Mouse (Mus musculus) cerebellum, adult 2 months (tissue): Measurements from ENCODE around the gene Aldh1l2. TPM values are rescaled to one million over a fixed set of nuclear protein-coding genes. Genes with fewer than 3 reads are reported as not detected.
A peak's percentile ranks its signal among the peaks of the same experiment; 100 is the strongest.

ENCODE experiments used
- DNase-seq, 2 experiments: peaks; one replicate each; pipeline ENCODE4 v3.0.0; 2021
- H3K27ac ChIP-seq: fragments of 200-500 bp; 2 replicates; pipeline ENCODE4 v1.5.1; 2012; ENCODE audit warnings: low read length, control low read depth, inconsistent platforms; ENCODE audit not compliant: insufficient read depth
- H3K27me3 ChIP-seq: fragments of 200-500 bp; 2 replicates; pipeline ENCODE4 v1.6.1; 2012; ENCODE audit warnings: inconsistent platforms, mild to moderate bottlenecking, low read length, moderate library complexity; ENCODE audit not compliant: control insufficient read depth, insufficient read depth
- H3K4me1 ChIP-seq: fragments of 200-500 bp; 2 replicates; pipeline ENCODE4 v1.6.1; 2011; ENCODE audit warnings: low read length; ENCODE audit not compliant: control insufficient read depth, insufficient read depth
- H3K4me3 ChIP-seq: fragments of 200-500 bp; replicated peaks from 2 replicates; pipeline ENCODE3; 2011; ENCODE audit warnings: mild to moderate bottlenecking, low read depth, low read length, control low read depth; ENCODE audit not compliant: insufficient read depth
- CTCF ChIP-seq: fragments of 200-500 bp; IDR thresholded peaks from 2 replicates; pipeline ENCODE4 v1.5.1; 2011; ENCODE audit warnings: low read depth, mild to moderate bottlenecking, control low read depth, low read length, moderate library complexity, borderline replicate concordance; ENCODE audit not compliant: insufficient read depth
- POLR2A ChIP-seq: fragments of 200-500 bp; IDR thresholded peaks from 2 replicates; pipeline ENCODE4 v1.6.1; 2011; ENCODE audit warnings: low read length, control low read depth, borderline replicate concordance; ENCODE audit not compliant: insufficient read depth
- WGBS: fragments of 180-500 bp; shearing (Covaris S2); methylation state at CpG from one replicate; pipeline ENCODE4 v1.1.7; 2018; 5-methylcytosine and 5-hydroxymethylcytosine counted together
- polyA plus RNA-seq: library from polyadenylated mRNA; depleted of rRNA; stranded (reverse); fragments of >200 nt; gene quantifications from 2 replicates; pipeline ENCODE4 v1.2.3, GENCODE M21; 2012; rRNA removed

Gene Aldh1l2
- polyA plus RNA-seq, 1 experiment = 8.9 TPM

GRCm38 (mm10) chr10:83508962-83509660 lies 24.8 kb downstream of the Aldh1l2 start:
- TF ChIP-seq CTCF (peak; percentile 36; the same call in 1 of the 2 replicates), POLR2A (no peak)
- DNase-seq = peak; percentile 10 to 23
- no peak overlapping the region for H3K4me3 ChIP-seq
- no peak overlapping the region for H3K27ac ChIP-seq
- no peaks in the 10 kb centered on the region for H3K27me3 ChIP-seq
- WGBS = 69% methylated on average over 8 of the region's 8 CpGs
- H3K4me1 ChIP-seq = no peaks in the 10 kb centered on the region

GRCm38 (mm10) chr10:83497321-83497720 lies 36.6 kb downstream of the Aldh1l2 start:
- TF ChIP-seq CTCF (no peak), POLR2A (no peak)
- no peak overlapping the region for H3K4me3 ChIP-seq
- no peaks in the 10 kb centered on the region for H3K27me3 ChIP-seq
- no peak for DNase-seq
- no peaks in the 10 kb centered on the region for H3K4me1 ChIP-seq
- H3K27ac ChIP-seq = no peak overlapping the region
- 89% methylated on average over 13 of the region's 13 CpGs for WGBS

DNA sequence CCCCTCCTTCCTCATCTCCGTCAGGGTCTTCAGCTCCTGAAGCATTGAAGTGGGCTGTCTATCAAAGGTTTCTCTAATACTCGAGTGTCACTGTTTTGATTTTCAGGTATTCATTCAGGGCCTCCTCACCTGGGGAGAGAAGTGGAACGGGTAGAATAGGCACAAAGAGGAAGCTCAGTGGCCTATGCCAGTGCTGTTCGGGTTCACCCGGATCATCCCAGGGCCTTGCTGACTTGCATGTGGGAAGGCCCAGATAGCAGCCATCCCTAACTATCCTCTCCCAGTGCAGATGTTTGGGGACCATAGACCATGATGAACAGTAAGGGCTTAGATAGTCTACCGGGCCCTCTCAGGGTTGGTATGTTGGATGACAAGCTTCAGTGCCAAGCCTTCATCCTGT lies 43.4 kb downstream of the Aldh1l2 start:
- Histone ChIP-seq H3K27me3 (no peaks in the 10 kb centered on the region), H3K27ac (no peak overlapping the region), H3K4me3 (no peak overlapping the region), H3K4me1 (no peaks in the 10 kb centered on the region)
- TF ChIP-seq POLR2A (no peak), CTCF (no peak)
- 86% methylated on average over 6 of the region's 6 CpGs for WGBS
- no peak for DNase-seq

DNA sequence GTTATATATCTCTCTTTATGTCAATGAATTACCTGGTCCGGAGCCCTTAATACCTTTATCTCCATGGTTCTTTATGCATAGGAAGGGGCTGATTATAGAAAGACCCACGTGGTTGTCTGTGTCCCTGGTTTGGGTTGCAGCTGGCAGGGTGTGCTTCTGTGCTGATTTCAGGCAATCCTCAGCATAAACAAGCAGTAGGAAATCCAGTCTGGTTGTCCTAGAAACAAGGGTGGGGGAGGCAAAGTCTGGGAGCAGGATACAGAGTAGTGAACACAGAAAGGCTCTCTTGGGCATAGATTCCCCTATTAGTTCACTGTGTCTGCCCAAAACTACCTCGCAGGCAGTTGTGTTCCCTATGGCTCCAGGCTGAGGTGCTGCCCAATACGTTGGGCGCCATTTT lies 56.7 kb downstream of the Aldh1l2 start:
- no peak for DNase-seq
- H3K27me3 ChIP-seq = no peaks in the 10 kb centered on the region; the same call in 1 of the 2 replicates
- TF ChIP-seq CTCF = no peak
- TF ChIP-seq POLR2A = no peak
- no peaks in the 10 kb centered on the region for H3K4me1 ChIP-seq
- no peak overlapping the region for H3K27ac ChIP-seq
- H3K4me3 ChIP-seq = no peak overlapping the region
- 86% methylated on average over 5 of the region's 5 CpGs for WGBS

- 97% methylated on average over 13 of the region's 13 CpGs for WGBS
- no peak for DNase-seq
- no peaks in the 10 kb centered on the region; the same call in 1 of the 2 replicates for H3K27me3 ChIP-seq
- TF ChIP-seq CTCF = no peak
- TF ChIP-seq POLR2A = no peak
- no peaks in the 10 kb centered on the region for H3K4me1 ChIP-seq
- no peak overlapping the region for H3K27ac ChIP-seq
- no peak overlapping the region for H3K4me3 ChIP-seq
These were observed 58.7 kb downstream of the Aldh1l2 start for GRCm38 (mm10) chr10:83475226-83475625.

DNA sequence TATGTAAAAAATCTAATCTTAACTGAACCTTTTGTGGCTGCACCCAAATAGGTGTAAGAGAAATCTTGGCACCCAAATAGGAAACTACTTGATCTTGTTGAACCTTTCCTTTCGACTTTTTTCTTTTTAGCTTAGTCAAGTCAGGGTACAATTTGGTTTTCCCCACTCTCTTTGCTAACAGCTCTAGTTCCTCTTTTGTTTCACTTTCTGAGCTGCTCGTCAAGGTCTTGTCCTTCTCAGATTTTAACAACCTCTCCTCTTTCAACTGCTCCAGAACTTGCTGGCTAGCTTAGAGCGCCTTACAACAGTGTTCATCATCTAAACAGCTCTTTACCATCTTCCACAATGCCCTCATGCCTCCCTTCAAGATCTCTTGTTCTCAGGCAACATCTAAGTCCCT lies 76.4 kb downstream of the Aldh1l2 start:
- no peak overlapping the region for H3K27ac ChIP-seq
- H3K4me3 ChIP-seq = no peak overlapping the region
- DNase-seq = no peak
- no peak for TF ChIP-seq CTCF
- no peaks in the 10 kb centered on the region for H3K4me1 ChIP-seq
- WGBS = 89% methylated on average over 3 of the region's 3 CpGs
- no peaks in the 10 kb centered on the region for H3K27me3 ChIP-seq

DNA sequence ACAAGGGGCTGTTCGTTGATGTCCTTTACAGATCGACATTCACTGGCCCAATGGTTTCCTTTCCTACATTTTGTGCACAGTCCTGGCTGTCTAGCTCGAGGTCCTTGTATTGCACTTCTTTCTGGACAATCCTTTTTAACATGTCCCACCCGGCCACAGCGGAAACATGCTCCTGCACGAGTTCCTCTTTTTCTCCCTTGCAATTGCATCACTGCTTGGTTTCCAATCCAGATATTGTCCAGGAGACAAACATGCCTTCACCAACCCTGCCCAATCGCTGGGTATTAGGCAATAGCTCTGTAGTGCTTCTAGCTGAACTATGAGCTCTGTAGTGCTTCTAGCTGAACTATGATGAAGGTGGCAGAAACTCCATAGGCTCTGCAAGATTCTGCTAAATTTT lies 85.4 kb downstream of the Aldh1l2 start:
- 90% methylated on average over 7 of the region's 7 CpGs for whole genome bisulfite sequencing
- no peak overlapping the region for H3K4me3 ChIP-seq
- DNase-seq = no peak
- H3K4me1 ChIP-seq = no peaks in the 10 kb centered on the region
- TF ChIP-seq POLR2A = no peak
- no peak for TF ChIP-seq CTCF
- H3K27me3 ChIP-seq = no peaks in the 10 kb centered on the region
- no peak overlapping the region for H3K27ac ChIP-seq

Other genes starting within 250 kb of the Aldh1l2 start
- 11.7 and 12.4 TPM in 2 replicates for gene Slc41a2, start 196.3 kb downstream of the Aldh1l2 start, polyA plus RNA-seq
- 1.7 and 1.9 TPM in 2 replicates for gene D10Wsu102e, start 173.9 kb downstream of the Aldh1l2 start, polyA plus RNA-seq
- 18.6 and 19.1 TPM in 2 replicates for gene Washc4, start 9.6 kb upstream of the Aldh1l2 start, polyA plus RNA-seq
- gene Appl2, start 114.6 kb upstream of the Aldh1l2 start, polyA plus RNA-seq = 307 and 318 TPM in 2 replicates
- 17.9 and 18.8 TPM in 2 replicates for gene 1500009L16Rik, start 188.7 kb upstream of the Aldh1l2 start, polyA plus RNA-seq